Mouse (Mus musculus): Measurements from ENCODE around the gene Atf6b. TPM values are rescaled to one million over a fixed set of nuclear protein-coding genes. Genes with fewer than 3 reads are reported as not detected.

Gene Atf6b
- 119 and 123 TPM in 2 replicates for polyA plus RNA-seq (2015; fragmentation: Nextera tagmentation; extraction: Ambion mirVana)

GRCm38 (mm10) chr17:34646906-34647787 is at the start of gene Atf6b:
Gene Atf6b, plus strand, starts transcription at chr17:34647146.
- peak within 1 kb of the TSS; percentile 71 for H3K4me2 ChIP-seq (ENCODE audit: low read length)
- peak within 1 kb of the TSS; percentile 88 for H3K4me3 ChIP-seq (ENCODE audit: low read depth, low read length)
- H3K9me3 ChIP-seq (replicated peaks; ENCODE audit: control insufficient read depth, low read length, poor library complexity, severe bottlenecking), result no peaks in the 10 kb centered on the region
- ATAC-seq, result peak; percentile 96
- peaks cover 29% of the 10 kb centered on the region for H3K4me1 ChIP-seq (ENCODE audit: control insufficient read depth, insufficient read depth, low read length)
- peaks cover 24% of the 10 kb centered on the region for H3K36me3 ChIP-seq (ENCODE audit: control insufficient read depth, insufficient read depth, low read length)
- peak within 1 kb of the TSS; percentile 91 for H3K9ac ChIP-seq (ENCODE audit: low read depth, low read length)
- H3K27me3 ChIP-seq (ENCODE audit: control insufficient read depth, insufficient read depth, low read depth, low read length), result no peaks in the 10 kb centered on the region
- H3K27ac ChIP-seq (ENCODE audit: low read length), result peak within 1 kb of the TSS; percentile 86
- WGBS, result under 1% methylated on average over 62 of the region's 66 CpGs

GRCm38 (mm10) chr17:34597566-34598095 is 49.3 kb upstream of the Atf6b start, which contains the start of gene Ager:
Gene Ager, plus strand, starts transcription at chr17:34597862.
- H3K4me1 ChIP-seq (ENCODE audit: control insufficient read depth, insufficient read depth, low read length), result peaks cover 23% of the 10 kb centered on the region
- no peak within 1 kb of the TSS for H3K4me2 ChIP-seq (ENCODE audit: low read length)
- peaks cover 21% of the 10 kb centered on the region for H3K36me3 ChIP-seq (ENCODE audit: control insufficient read depth, insufficient read depth, low read length)
- H3K27me3 ChIP-seq (ENCODE audit: control insufficient read depth, insufficient read depth, low read depth, low read length), result no peaks in the 10 kb centered on the region
- no peak within 1 kb of the TSS for H3K9ac ChIP-seq (ENCODE audit: low read depth, low read length)
- ATAC-seq, result no peak
- no peaks in the 10 kb centered on the region for H3K9me3 ChIP-seq (replicated peaks; ENCODE audit: control insufficient read depth, low read length, poor library complexity, severe bottlenecking)
- WGBS, result 37% methylated on average over 4 of the region's 6 CpGs
- no peak within 1 kb of the TSS for H3K4me3 ChIP-seq (ENCODE audit: low read depth, low read length)
- H3K27ac ChIP-seq (ENCODE audit: low read length), result no peak within 1 kb of the TSS

DNA sequence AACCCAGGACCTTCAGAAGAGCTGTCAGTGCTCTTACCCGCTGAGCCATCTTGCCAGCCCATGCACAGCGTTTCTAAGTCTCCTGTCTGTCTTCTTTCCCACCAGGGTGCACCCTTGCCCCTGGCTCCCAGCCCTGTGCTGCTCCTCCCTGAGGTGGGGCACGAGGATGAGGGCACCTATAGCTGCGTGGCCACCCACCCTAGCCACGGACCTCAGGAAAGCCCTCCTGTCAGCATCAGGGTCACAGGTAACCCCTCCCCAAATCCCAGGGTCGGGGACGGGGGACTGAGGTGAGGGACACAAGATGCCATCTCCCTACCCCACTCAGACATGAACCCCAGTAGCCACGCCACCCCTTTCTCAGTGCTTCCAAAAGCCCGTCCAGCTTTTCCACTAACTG is 47.1 kb upstream of the Atf6b start:
- ATAC-seq, result no peak
- no peaks in the 10 kb centered on the region for H3K27me3 ChIP-seq (ENCODE audit: control insufficient read depth, insufficient read depth, low read depth, low read length)
- H3K9ac ChIP-seq (ENCODE audit: low read depth, low read length), result no peak overlapping the region
- H3K27ac ChIP-seq (ENCODE audit: low read length), result no peak overlapping the region
- H3K4me3 ChIP-seq (ENCODE audit: low read depth, low read length), result no peak overlapping the region
- H3K36me3 ChIP-seq (ENCODE audit: control insufficient read depth, insufficient read depth, low read length), result peaks cover 18% of the 10 kb centered on the region
- H3K4me1 ChIP-seq (ENCODE audit: control insufficient read depth, insufficient read depth, low read length), result peaks cover 12% of the 10 kb centered on the region
- no peaks in the 10 kb centered on the region for H3K9me3 ChIP-seq (replicated peaks; ENCODE audit: control insufficient read depth, low read length, poor library complexity, severe bottlenecking)
- no peak overlapping the region for H3K4me2 ChIP-seq (ENCODE audit: low read length)
- 76% methylated on average over 9 of the region's 9 CpGs for WGBS

- no peak overlapping the region for H3K9ac ChIP-seq (ENCODE audit: low read depth, low read length)
- no peak for ATAC-seq
Measured at GRCm38 (mm10) chr17:34601796-34602195, 45.1 kb upstream of the Atf6b start.

DNA sequence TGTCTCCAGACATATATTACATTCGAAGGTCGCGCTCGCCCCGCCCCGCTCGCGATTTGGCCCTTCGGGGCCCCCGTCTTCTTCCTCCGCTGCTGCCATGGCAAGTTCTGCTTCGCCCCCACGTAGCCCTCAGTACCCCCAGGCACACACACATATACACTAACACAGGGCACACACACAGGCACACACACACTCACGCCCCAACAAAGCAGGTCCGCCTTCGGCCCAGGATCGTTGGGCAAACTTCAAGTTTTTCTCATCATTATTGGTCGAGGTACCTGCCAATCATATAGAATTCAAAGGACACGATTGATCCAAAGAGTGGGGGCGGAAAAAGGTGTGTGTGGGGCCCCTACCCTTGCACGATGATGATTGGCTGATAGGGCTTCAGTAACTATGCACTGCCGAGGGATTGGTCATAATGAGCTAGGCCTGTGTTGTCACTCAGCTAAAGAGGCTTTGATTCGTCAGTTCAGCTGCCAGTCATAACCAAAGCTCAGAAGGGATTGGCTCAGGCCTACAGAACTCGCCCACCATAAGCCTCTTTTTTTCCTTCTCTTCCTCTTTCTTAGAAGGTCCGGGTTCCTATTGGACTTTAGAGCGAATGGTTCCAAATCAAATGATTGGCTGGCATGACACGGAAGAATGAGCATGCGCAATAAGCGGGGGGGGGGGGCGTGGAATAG is 43.4 kb upstream of the Atf6b start, which contains the start of gene Rnf5:
TSS of gene Rnf5 (minus strand) at position 316 of the 686 bp plus-strand sequence.
- peak; percentile 95 for ATAC-seq
- H3K4me1 ChIP-seq (ENCODE audit: control insufficient read depth, insufficient read depth, low read length), result peaks cover 35% of the 10 kb centered on the region
- peak within 1 kb of the TSS; percentile 98 for H3K9ac ChIP-seq (ENCODE audit: low read depth, low read length)
- H3K4me2 ChIP-seq (ENCODE audit: low read length), result peak within 1 kb of the TSS; percentile 94
- H3K9me3 ChIP-seq (replicated peaks; ENCODE audit: control insufficient read depth, low read length, poor library complexity, severe bottlenecking), result no peaks in the 10 kb centered on the region
- peak within 1 kb of the TSS; percentile 85 for H3K27ac ChIP-seq (ENCODE audit: low read length)
- no peaks in the 10 kb centered on the region for H3K27me3 ChIP-seq (ENCODE audit: control insufficient read depth, insufficient read depth, low read depth, low read length)
- H3K4me3 ChIP-seq (ENCODE audit: low read depth, low read length), result peak within 1 kb of the TSS; percentile 88
- under 1% methylated on average over 30 of the region's 30 CpGs for WGBS
- H3K36me3 ChIP-seq (ENCODE audit: control insufficient read depth, insufficient read depth, low read length), result peaks cover 7% of the 10 kb centered on the region

More at GRCm38 (mm10) chr17:34601796-34602195, 45.1 kb upstream of the Atf6b start:
- peaks cover 20% of the 10 kb centered on the region for H3K4me1 ChIP-seq (ENCODE audit: control insufficient read depth, insufficient read depth, low read length)
- H3K36me3 ChIP-seq (ENCODE audit: control insufficient read depth, insufficient read depth, low read length), result peaks cover 7% of the 10 kb centered on the region
- H3K9me3 ChIP-seq (replicated peaks; ENCODE audit: control insufficient read depth, low read length, poor library complexity, severe bottlenecking), result no peaks in the 10 kb centered on the region
- no peak overlapping the region for H3K4me2 ChIP-seq (ENCODE audit: low read length)
- H3K27ac ChIP-seq (ENCODE audit: low read length), result no peak overlapping the region
- H3K4me3 ChIP-seq (ENCODE audit: low read depth, low read length), result no peak overlapping the region
- no peaks in the 10 kb centered on the region for H3K27me3 ChIP-seq (ENCODE audit: control insufficient read depth, insufficient read depth, low read depth, low read length)
- 86% methylated on average over 12 of the region's 12 CpGs for WGBS

DNA sequence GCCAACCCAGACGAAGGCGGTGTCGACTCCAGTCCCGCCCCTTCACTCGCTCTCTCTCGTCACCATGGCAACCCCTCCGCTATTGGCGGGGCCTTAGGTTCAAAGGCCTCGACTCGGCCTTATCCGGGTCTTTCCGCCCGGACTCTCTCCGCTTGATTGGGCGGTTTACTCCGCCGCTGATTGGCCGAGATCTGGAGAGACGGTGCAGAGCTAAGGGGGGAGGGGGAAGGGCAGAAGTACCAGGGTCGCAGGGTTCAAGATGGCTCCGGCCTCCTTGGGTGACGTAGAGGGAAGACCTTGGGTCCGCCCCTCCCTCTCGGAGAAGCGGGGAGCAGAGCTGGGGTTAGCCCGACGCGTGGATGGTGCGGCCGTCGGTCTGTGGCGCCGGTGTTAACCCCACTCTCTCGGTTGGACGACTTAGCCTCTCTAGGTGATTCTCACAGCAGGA is 42.9 kb upstream of the Atf6b start, which contains the start of gene Agpat1:
TSS of gene Agpat1 (plus strand) at position 202 of the 448 bp plus-strand sequence.
- peak; percentile 89 for ATAC-seq
- Histone ChIP-seq H3K4me2 (ENCODE audit: low read length) (peak within 1 kb of the TSS; percentile 94), H3K27me3 (ENCODE audit: control insufficient read depth, insufficient read depth, low read depth, low read length) (no peaks in the 10 kb centered on the region), H3K9me3 (replicated peaks; ENCODE audit: control insufficient read depth, low read length, poor library complexity, severe bottlenecking) (no peaks in the 10 kb centered on the region), H3K4me1 (ENCODE audit: control insufficient read depth, insufficient read depth, low read length) (peaks cover 40% of the 10 kb centered on the region), H3K9ac (ENCODE audit: low read depth, low read length) (peak within 1 kb of the TSS; percentile 98), H3K27ac (ENCODE audit: low read length) (peak within 1 kb of the TSS; percentile 85), H3K36me3 (ENCODE audit: control insufficient read depth, insufficient read depth, low read length) (peaks cover 7% of the 10 kb centered on the region), H3K4me3 (ENCODE audit: low read depth, low read length) (peak within 1 kb of the TSS; percentile 88)
- WGBS, result 0% methylated on average over 34 of the region's 35 CpGs

- H3K9me3 ChIP-seq (replicated peaks; ENCODE audit: control insufficient read depth, low read length, poor library complexity, severe bottlenecking), result no peaks in the 10 kb centered on the region
- no peaks in the 10 kb centered on the region for H3K27me3 ChIP-seq (ENCODE audit: control insufficient read depth, insufficient read depth, low read depth, low read length)
- H3K4me1 ChIP-seq (ENCODE audit: control insufficient read depth, insufficient read depth, low read length), result peaks cover 41% of the 10 kb centered on the region
- WGBS, result 19% methylated on average over 24 of the region's 24 CpGs
- H3K36me3 ChIP-seq (ENCODE audit: control insufficient read depth, insufficient read depth, low read length), result peaks cover 7% of the 10 kb centered on the region
- ATAC-seq, result no peak
- peak overlapping the region; percentile 88 for H3K4me3 ChIP-seq (ENCODE audit: low read depth, low read length)
- peak overlapping the region; percentile 79 for H3K27ac ChIP-seq (ENCODE audit: low read length)
- H3K9ac ChIP-seq (ENCODE audit: low read depth, low read length), result peak overlapping the region; percentile 98
- peak overlapping the region; percentile 94 for H3K4me2 ChIP-seq (ENCODE audit: low read length)
Measured at GRCm38 (mm10) chr17:34604511-34605237, 42.3 kb upstream of the Atf6b start.

DNA sequence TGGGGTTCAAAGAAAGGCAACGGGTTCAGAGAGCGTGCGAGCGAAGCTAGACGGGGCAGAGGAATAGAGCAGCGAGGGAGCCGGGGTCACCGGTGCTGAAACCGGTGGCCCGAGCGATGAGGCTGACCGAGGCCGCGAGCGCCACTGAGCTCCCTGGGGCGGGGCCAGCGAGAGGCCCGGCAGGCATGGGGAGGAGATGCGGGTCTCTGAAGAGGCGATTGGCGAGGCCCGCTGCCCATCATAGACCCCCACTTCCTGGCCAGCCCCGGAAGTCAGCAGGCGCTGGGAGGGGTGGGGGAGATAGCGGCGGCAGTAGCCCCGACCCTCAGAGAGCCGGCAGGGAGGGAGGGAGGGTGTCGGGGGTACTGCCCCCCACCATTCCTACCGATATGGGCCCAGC is 41.3 kb upstream of the Atf6b start:
- H3K27ac ChIP-seq (ENCODE audit: low read length), result peak overlapping the region; percentile 79
- peak overlapping the region; percentile 98 for H3K9ac ChIP-seq (ENCODE audit: low read depth, low read length)
- H3K36me3 ChIP-seq (ENCODE audit: control insufficient read depth, insufficient read depth, low read length), result peaks cover 7% of the 10 kb centered on the region
- peak overlapping the region; percentile 94 for H3K4me2 ChIP-seq (ENCODE audit: low read length)
- H3K27me3 ChIP-seq (ENCODE audit: control insufficient read depth, insufficient read depth, low read depth, low read length), result no peaks in the 10 kb centered on the region
- H3K4me3 ChIP-seq (ENCODE audit: low read depth, low read length), result peak overlapping the region; percentile 88
- WGBS, result under 1% methylated on average over 30 of the region's 30 CpGs
- H3K4me1 ChIP-seq (ENCODE audit: control insufficient read depth, insufficient read depth, low read length), result peaks cover 41% of the 10 kb centered on the region
- ATAC-seq, result peak; percentile 41
- no peaks in the 10 kb centered on the region for H3K9me3 ChIP-seq (replicated peaks; ENCODE audit: control insufficient read depth, low read length, poor library complexity, severe bottlenecking)
